Mouse (Mus musculus) stomach, embryonic 15.5 days (tissue): Measurements from ENCODE around the gene Foxp1. TPM values are rescaled to one million over a fixed set of nuclear protein-coding genes. Genes with fewer than 3 reads are reported as not detected.

Experiments
- ATAC-seq: fragments of 200-750 bp; cut with Nextera tagmentation; 2 replicates; pipeline ENCODE4 v1.8.0; 2017; ENCODE audit warnings: low read depth, moderate number of reproducible peaks, moderate TSS enrichment; ENCODE audit not compliant: insufficient read depth, low FRiP score
- H3K27ac ChIP-seq: fragments of 300-500 bp; sonication (generic); 2 replicates; pipeline ENCODE4 v1.5.1; 2015; ENCODE audit warnings: mild to moderate bottlenecking, inconsistent platforms
- H3K27me3 ChIP-seq: fragments of 300-500 bp; sonication (generic); replicated peaks from 2 replicates; pipeline ENCODE4 v1.6.1; 2015; ENCODE audit warnings: inconsistent platforms
- H3K36me3 ChIP-seq: fragments of 300-500 bp; sonication (generic); 2 replicates; pipeline ENCODE4 v1.6.1; 2015; ENCODE audit warnings: inconsistent platforms
- H3K4me1 ChIP-seq: fragments of 300-500 bp; sonication (generic); 2 replicates; pipeline ENCODE4 v1.6.1; 2015; ENCODE audit warnings: inconsistent platforms
- H3K4me2 ChIP-seq: fragments of 300-500 bp; sonication (generic); 2 replicates; pipeline ENCODE4 v1.6.1; 2015; ENCODE audit warnings: mild to moderate bottlenecking, inconsistent platforms
- H3K4me3 ChIP-seq: fragments of 300-500 bp; sonication (generic); replicated peaks from 2 replicates; pipeline ENCODE4 v1.5.1; 2015; ENCODE audit warnings: inconsistent platforms
- H3K9ac ChIP-seq: fragments of 300-500 bp; sonication (generic); 2 replicates; pipeline ENCODE4 v1.6.1; 2015; ENCODE audit warnings: inconsistent platforms
- H3K9me3 ChIP-seq: fragments of 300-500 bp; sonication (generic); 2 replicates; pipeline ENCODE4 v1.6.1; 2016; ENCODE audit warnings: inconsistent platforms
- WGBS: fragments of 180-500 bp; shearing (Covaris S2); methylation state at CpG from one replicate; pipeline ENCODE4 v1.1.7; 2015; 5-methylcytosine and 5-hydroxymethylcytosine counted together
- polyA plus RNA-seq: library from polyadenylated mRNA; unstranded; fragments of >200 nt; fragmentation: Nextera tagmentation; extraction: Ambion mirVana; gene quantifications from 2 replicates; pipeline ENCODE4 v1.2.1, GENCODE M21; 2015

The Foxp1 gene
- polyA plus RNA-seq, 1 experiment from 2014 or later = 105 TPM

- Histone ChIP-seq H3K4me3 (no peak overlapping the region), H3K4me1 (peaks cover 15% of the 10 kb centered on the region), H3K27me3 (no peaks in the 10 kb centered on the region), H3K36me3 (no peaks in the 10 kb centered on the region), H3K4me2 (no peak overlapping the region), H3K27ac (no peak overlapping the region), H3K9me3 (no peaks in the 10 kb centered on the region), H3K9ac (no peak overlapping the region)
- 68% methylated on average over 3 of the region's 3 CpGs for WGBS
- ATAC-seq = no peak
Measured at GRCm38 (mm10) chr6:99187914-99188313, 334.6 kb downstream of the Foxp1 start.

- ATAC-seq = no peak
- Histone ChIP-seq H3K27ac (no peak overlapping the region), H3K4me1 (peaks cover 15% of the 10 kb centered on the region), H3K9ac (no peak overlapping the region), H3K36me3 (no peaks in the 10 kb centered on the region), H3K4me3 (no peak overlapping the region), H3K4me2 (no peak overlapping the region), H3K9me3 (no peaks in the 10 kb centered on the region), H3K27me3 (no peaks in the 10 kb centered on the region)
- 68% methylated on average over 2 of the region's 2 CpGs for WGBS
Measured at GRCm38 (mm10) chr6:99187415-99187814, 335.1 kb downstream of the Foxp1 start.

GRCm38 (mm10) chr6:99186569-99186968 is 336.0 kb downstream of the Foxp1 start:
- Histone ChIP-seq H3K4me3 (no peak overlapping the region), H3K4me1 (peaks cover 10% of the 10 kb centered on the region; the same call in 1 of the 2 replicates), H3K27me3 (no peaks in the 10 kb centered on the region), H3K9ac (no peak overlapping the region), H3K9me3 (no peaks in the 10 kb centered on the region), H3K27ac (no peak overlapping the region), H3K36me3 (no peaks in the 10 kb centered on the region), H3K4me2 (no peak overlapping the region)
- no peak for ATAC-seq
- 63% methylated on average over 7 of the region's 7 CpGs for WGBS

GRCm38 (mm10) chr6:99185797-99186196 is 336.7 kb downstream of the Foxp1 start:
- H3K27me3 ChIP-seq = no peaks in the 10 kb centered on the region
- H3K4me1 ChIP-seq = 0 out of 2 replicates have a peak, but pooled peaks cover 6% of the 10 kb centered on the region
- no peak overlapping the region for H3K4me2 ChIP-seq
- no peaks in the 10 kb centered on the region for H3K9me3 ChIP-seq
- no peak overlapping the region for H3K4me3 ChIP-seq
- no peaks in the 10 kb centered on the region for H3K36me3 ChIP-seq
- 86% methylated on average over 2 of the region's 2 CpGs for WGBS
- no peak overlapping the region for H3K9ac ChIP-seq
- H3K27ac ChIP-seq = no peak overlapping the region
- ATAC-seq = no peak

- ATAC-seq = no peak
- H3K9ac ChIP-seq = no peak overlapping the region
- WGBS = 96% methylated on average over 5 of the region's 5 CpGs
- H3K4me2 ChIP-seq = no peak overlapping the region
- no peak overlapping the region for H3K4me3 ChIP-seq
- no peaks in the 10 kb centered on the region for H3K9me3 ChIP-seq
- H3K27me3 ChIP-seq = no peaks in the 10 kb centered on the region
- H3K27ac ChIP-seq = no peak overlapping the region
- H3K36me3 ChIP-seq = no peaks in the 10 kb centered on the region
- no peaks in the 10 kb centered on the region for H3K4me1 ChIP-seq
Measured at GRCm38 (mm10) chr6:99184051-99184450, 338.5 kb downstream of the Foxp1 start.

- WGBS = 79% methylated on average over 4 of the region's 4 CpGs
- no peak overlapping the region for H3K9ac ChIP-seq
- ATAC-seq = no peak
- H3K36me3 ChIP-seq = no peaks in the 10 kb centered on the region
- no peak overlapping the region for H3K4me2 ChIP-seq
- no peaks in the 10 kb centered on the region for H3K4me1 ChIP-seq
- H3K9me3 ChIP-seq = no peaks in the 10 kb centered on the region
- no peak overlapping the region for H3K27ac ChIP-seq
- H3K27me3 ChIP-seq = no peaks in the 10 kb centered on the region
- no peak overlapping the region for H3K4me3 ChIP-seq
Measured at GRCm38 (mm10) chr6:99182777-99183176, 339.7 kb downstream of the Foxp1 start.

GRCm38 (mm10) chr6:99176216-99176615 is 346.3 kb downstream of the Foxp1 start:
- no peaks in the 10 kb centered on the region for H3K36me3 ChIP-seq
- peaks cover 12% of the 10 kb centered on the region for H3K4me1 ChIP-seq
- H3K27me3 ChIP-seq = no peaks in the 10 kb centered on the region
- no peak for ATAC-seq
- H3K4me3 ChIP-seq = no peak overlapping the region
- H3K4me2 ChIP-seq = no peak overlapping the region
- no peak overlapping the region for H3K9ac ChIP-seq
- H3K27ac ChIP-seq = no peak overlapping the region
- 80% methylated on average over 3 of the region's 3 CpGs for WGBS
- no peaks in the 10 kb centered on the region for H3K9me3 ChIP-seq

GRCm38 (mm10) chr6:99175377-99175776 is 347.1 kb downstream of the Foxp1 start:
- no peak for ATAC-seq

GRCm38 (mm10) chr6:99173902-99174210 is 348.7 kb downstream of the Foxp1 start:
- H3K9ac ChIP-seq = no peak overlapping the region
- peaks cover 14% of the 10 kb centered on the region for H3K4me1 ChIP-seq
- no peaks in the 10 kb centered on the region for H3K9me3 ChIP-seq
- no peak overlapping the region for H3K4me3 ChIP-seq
- no peak for ATAC-seq
- H3K4me2 ChIP-seq = 0 out of 2 replicates have a peak overlapping the region, but pooled peaks have one; percentile 9
- H3K27ac ChIP-seq = peak overlapping the region; percentile 76
- WGBS = 33% methylated on average over 2 of the region's 2 CpGs
- H3K27me3 ChIP-seq = no peaks in the 10 kb centered on the region
- no peaks in the 10 kb centered on the region for H3K36me3 ChIP-seq

More at GRCm38 (mm10) chr6:99175377-99175776, 347.1 kb downstream of the Foxp1 start:
- Histone ChIP-seq H3K9ac (no peak overlapping the region), H3K4me2 (no peak overlapping the region), H3K4me1 (peaks cover 12% of the 10 kb centered on the region), H3K27ac (peak overlapping the region; percentile 31; the same call in 1 of the 2 replicates), H3K4me3 (no peak overlapping the region), H3K9me3 (no peaks in the 10 kb centered on the region), H3K36me3 (no peaks in the 10 kb centered on the region), H3K27me3 (no peaks in the 10 kb centered on the region)
- WGBS = 47% methylated on average over 5 of the region's 5 CpGs

- Histone ChIP-seq H3K4me1 (peaks cover 15% of the 10 kb centered on the region), H3K36me3 (no peaks in the 10 kb centered on the region), H3K27ac (peak overlapping the region; percentile 76), H3K9me3 (no peaks in the 10 kb centered on the region), H3K4me2 (peak overlapping the region; percentile 33), H3K9ac (no peak overlapping the region), H3K27me3 (no peaks in the 10 kb centered on the region), H3K4me3 (peak overlapping the region; percentile 23; the same call in 1 of the 2 replicates)
- 29% methylated on average over 14 of the region's 14 CpGs for WGBS
- ATAC-seq = peak; percentile 64
Measured at GRCm38 (mm10) chr6:99173066-99173901, 349.2 kb downstream of the Foxp1 start.

- H3K27ac ChIP-seq = peak overlapping the region; percentile 76
- no peaks in the 10 kb centered on the region for H3K9me3 ChIP-seq
- ATAC-seq = no peak
- no peak overlapping the region for H3K9ac ChIP-seq
- peak overlapping the region; percentile 33 for H3K4me2 ChIP-seq
- peaks cover 15% of the 10 kb centered on the region for H3K4me1 ChIP-seq
- H3K27me3 ChIP-seq = no peaks in the 10 kb centered on the region
- 47% methylated on average over 6 of the region's 6 CpGs for WGBS
- peak overlapping the region; percentile 23; the same call in 1 of the 2 replicates for H3K4me3 ChIP-seq
- H3K36me3 ChIP-seq = no peaks in the 10 kb centered on the region
Measured at GRCm38 (mm10) chr6:99172589-99172986, 349.9 kb downstream of the Foxp1 start.

- Histone ChIP-seq H3K9ac (no peak overlapping the region), H3K4me1 (peaks cover 15% of the 10 kb centered on the region), H3K36me3 (no peaks in the 10 kb centered on the region), H3K27me3 (no peaks in the 10 kb centered on the region), H3K9me3 (no peaks in the 10 kb centered on the region), H3K4me2 (peak overlapping the region; percentile 33), H3K27ac (peak overlapping the region; percentile 76), H3K4me3 (0 out of 2 replicates have a peak overlapping the region, but pooled peaks have one; percentile 23)
- ATAC-seq = 0 out of 2 replicates have a peak, but pooled peaks have one; percentile 59
- 52% methylated on average over 8 of the region's 8 CpGs for WGBS
Measured at GRCm38 (mm10) chr6:99171901-99172588, 350.5 kb downstream of the Foxp1 start.
